Mouse (Mus musculus): Measurements from ENCODE around the gene St3gal3. TPM values are rescaled to one million over a fixed set of nuclear protein-coding genes. Genes with fewer than 3 reads are reported as not detected.

St3gal3 gene
- total RNA-seq, 2 experiments from 2014 or later: 37.4 to 40.5 TPM

- peak in 1 of 2 experiments; percentile 38 for DNase-seq (ENCODE audit: low spot score in 2 of 2)
These were observed 74.8 kb downstream of the St3gal3 start for GRCm38 (mm10) chr4:118059816-118060475.

GRCm38 (mm10) chr4:118058116-118058677 lies 76.5 kb downstream of the St3gal3 start:
- no peak for DNase-seq (ENCODE audit: low spot score in 2 of 2)

- DNase-seq (ENCODE audit: low spot score in 2 of 2): no peak
These were observed 77.6 kb downstream of the St3gal3 start for GRCm38 (mm10) chr4:118057076-118057475.

- DNase-seq (ENCODE audit: low spot score in 2 of 2): no peak
These were observed 80.1 kb downstream of the St3gal3 start for GRCm38 (mm10) chr4:118054615-118055014.

GRCm38 (mm10) chr4:118053904-118054303 lies 80.8 kb downstream of the St3gal3 start:
- no peak for DNase-seq (ENCODE audit: low spot score in 2 of 2)

GRCm38 (mm10) chr4:118049606-118050302 lies 85.0 kb downstream of the St3gal3 start:
- DNase-seq (ENCODE audit: low spot score in 2 of 2): no peak

GRCm38 (mm10) chr4:118044510-118044909 lies 90.2 kb downstream of the St3gal3 start:
- DNase-seq (ENCODE audit: low spot score in 2 of 2): no peak

- no peak for DNase-seq (ENCODE audit: low spot score in 2 of 2)
These were observed 91.2 kb downstream of the St3gal3 start for GRCm38 (mm10) chr4:118043331-118044002.

- no peak for DNase-seq (ENCODE audit: low spot score in 2 of 2)
These were observed 91.9 kb downstream of the St3gal3 start for GRCm38 (mm10) chr4:118042671-118043320.

GRCm38 (mm10) chr4:118041145-118041544 lies 93.6 kb downstream of the St3gal3 start:
- no peak for DNase-seq (ENCODE audit: low spot score in 2 of 2)

- DNase-seq (ENCODE audit: low spot score in 2 of 2): no peak
These were observed 94.1 kb downstream of the St3gal3 start for GRCm38 (mm10) chr4:118040650-118041049.

GRCm38 (mm10) chr4:118039964-118040363 lies 94.8 kb downstream of the St3gal3 start:
- DNase-seq (ENCODE audit: low spot score in 2 of 2): no peak

GRCm38 (mm10) chr4:118038023-118038422 lies 96.7 kb downstream of the St3gal3 start:
- DNase-seq (ENCODE audit: low spot score in 2 of 2): no peak

GRCm38 (mm10) chr4:118037406-118037805 lies 97.3 kb downstream of the St3gal3 start:
- no peak for DNase-seq (ENCODE audit: low spot score in 2 of 2)

- no peak for DNase-seq (ENCODE audit: low spot score in 2 of 2)
These were observed 98.2 kb downstream of the St3gal3 start for GRCm38 (mm10) chr4:118036531-118036930.

- no peak for DNase-seq (ENCODE audit: low spot score in 2 of 2)
These were observed 99.6 kb downstream of the St3gal3 start for GRCm38 (mm10) chr4:118035090-118035489.

- DNase-seq (ENCODE audit: low spot score in 2 of 2): no peak
These were observed 101.7 kb downstream of the St3gal3 start for GRCm38 (mm10) chr4:118033026-118033425.

GRCm38 (mm10) chr4:118031776-118032170 lies 102.9 kb downstream of the St3gal3 start:
- no peak for DNase-seq (ENCODE audit: low spot score in 2 of 2)

GRCm38 (mm10) chr4:118031132-118031775 lies 103.5 kb downstream of the St3gal3 start:
- no peak for DNase-seq (ENCODE audit: low spot score in 2 of 2)

- no peak for DNase-seq (ENCODE audit: low spot score in 2 of 2)
These were observed 104.4 kb downstream of the St3gal3 start for GRCm38 (mm10) chr4:118030330-118030729.

- DNase-seq (ENCODE audit: low spot score in 2 of 2): no peak
These were observed 104.8 kb downstream of the St3gal3 start for GRCm38 (mm10) chr4:118029892-118030291.
